Mouse (Mus musculus) liver, embryonic 13.5 days (tissue): Measurements from ENCODE around the gene Ccl9. TPM values are rescaled to one million over a fixed set of nuclear protein-coding genes. Genes with fewer than 3 reads are reported as not detected.
"Not testable (repeated sequence)": the region's sequence is repeated elsewhere in the genome, so short reads cannot be mapped to it uniquely, and the experiment has no call there.

Experiments used
- ATAC-seq: fragments of 200-750 bp; cut with Nextera tagmentation; 2 replicates; pipeline ENCODE4 v1.8.0; 2017; ENCODE audit warnings: low read depth, mild to moderate bottlenecking, moderate number of reproducible peaks, moderate library complexity
- DNase-seq: peaks from one replicate; pipeline ENCODE4 v3.0.0; 2022
- H3K27ac ChIP-seq: fragments of 300-500 bp; sonication (generic); 2 replicates; pipeline ENCODE4 v1.5.1; 2015; ENCODE audit warnings: moderate library complexity, mild to moderate bottlenecking, inconsistent platforms
- H3K27me3 ChIP-seq: fragments of 300-500 bp; sonication (generic); 2 replicates; pipeline ENCODE4 v1.6.1; 2015; ENCODE audit warnings: mild to moderate bottlenecking, inconsistent platforms
- H3K36me3 ChIP-seq: fragments of 300-500 bp; sonication (generic); 2 replicates; pipeline ENCODE4 v1.6.1; 2015; ENCODE audit warnings: mild to moderate bottlenecking, inconsistent platforms
- H3K4me1 ChIP-seq: fragments of 300-500 bp; sonication (generic); replicated peaks from 2 replicates; pipeline ENCODE4 v1.6.1; 2015; ENCODE audit warnings: inconsistent platforms
- H3K4me2 ChIP-seq: fragments of 300-500 bp; sonication (generic); 2 replicates; pipeline ENCODE4 v1.6.1; 2015; ENCODE audit warnings: inconsistent platforms, mild to moderate bottlenecking, moderate library complexity
- H3K4me3 ChIP-seq: fragments of 300-500 bp; sonication (generic); replicated peaks from 2 replicates; pipeline ENCODE4 v1.5.1; 2015; ENCODE audit warnings: mild to moderate bottlenecking, inconsistent platforms
- H3K9ac ChIP-seq: fragments of 300-500 bp; sonication (generic); 2 replicates; pipeline ENCODE4 v1.6.1; 2015; ENCODE audit warnings: mild to moderate bottlenecking, inconsistent platforms
- H3K9me3 ChIP-seq: fragments of 300-500 bp; sonication (generic); replicated peaks from 2 replicates; pipeline ENCODE4 v1.6.1; 2016; ENCODE audit warnings: inconsistent platforms
- WGBS: fragments of 180-500 bp; shearing (Covaris S2); methylation state at CpG from one replicate; pipeline ENCODE4 v1.1.7; 2015; ENCODE audit not compliant: insufficient replicate concordance; 5-methylcytosine and 5-hydroxymethylcytosine counted together
- polyA plus RNA-seq: library from polyadenylated mRNA; unstranded; fragments of >200 nt; fragmentation: Nextera tagmentation; extraction: Ambion mirVana; gene quantifications from 2 replicates; pipeline ENCODE4 v1.2.1, GENCODE M21; 2015

Gene Ccl9
- polyA plus RNA-seq, 1 experiment from 2014 or later = 16.5 TPM

GRCm38 (mm10) chr11:83560405-83560804 lies 18.0 kb downstream of the Ccl9 start:
- WGBS = 20% methylated on average over 6 of the region's 6 CpGs

GRCm38 (mm10) chr11:83557074-83557473 lies 21.4 kb downstream of the Ccl9 start:
- Histone ChIP-seq H3K4me1 (no peaks in the 10 kb centered on the region), H3K27me3 (no peaks in the 10 kb centered on the region), H3K4me3 (no peak overlapping the region), H3K9me3 (no peaks in the 10 kb centered on the region), H3K27ac (no peak overlapping the region), H3K36me3 (no peaks in the 10 kb centered on the region), H3K9ac (no peak overlapping the region), H3K4me2 (no peak overlapping the region)
- 65% methylated on average over 10 of the region's 10 CpGs for WGBS
- no peak for ATAC-seq
- no peak for DNase-seq

More at GRCm38 (mm10) chr11:83560405-83560804, 18.0 kb downstream of the Ccl9 start:
- Histone ChIP-seq H3K4me1 (no peaks in the 10 kb centered on the region), H3K9me3 (no peaks in the 10 kb centered on the region), H3K4me3 (no peak overlapping the region), H3K36me3 (no peaks in the 10 kb centered on the region), H3K27me3 (no peaks in the 10 kb centered on the region), H3K9ac (no peak overlapping the region), H3K4me2 (no peak overlapping the region), H3K27ac (no peak overlapping the region)
- ATAC-seq = no peak
- DNase-seq = no peak

GRCm38 (mm10) chr11:83556085-83556781 lies 22.2 kb downstream of the Ccl9 start:
- 26% methylated on average over 8 of the region's 8 CpGs for WGBS
- no peak overlapping the region for H3K9ac ChIP-seq
- no peak overlapping the region for H3K27ac ChIP-seq
- ATAC-seq = no peak
- H3K36me3 ChIP-seq = no peaks in the 10 kb centered on the region
- no peaks in the 10 kb centered on the region for H3K4me1 ChIP-seq
- H3K9me3 ChIP-seq = no peaks in the 10 kb centered on the region
- H3K4me2 ChIP-seq = no peak overlapping the region
- H3K4me3 ChIP-seq = no peak overlapping the region
- no peaks in the 10 kb centered on the region for H3K27me3 ChIP-seq
- no peak for DNase-seq

- WGBS = 69% methylated on average over 5 of the region's 5 CpGs
Measured at GRCm38 (mm10) chr11:83551668-83552067, 26.8 kb downstream of the Ccl9 start.

GRCm38 (mm10) chr11:83551037-83551436 lies 27.4 kb downstream of the Ccl9 start:
- H3K36me3 ChIP-seq, H3K4me3 ChIP-seq, H3K4me2 ChIP-seq, H3K9me3 ChIP-seq, H3K9ac ChIP-seq, ATAC-seq, H3K27ac ChIP-seq, DNase-seq, H3K4me1 ChIP-seq, H3K27me3 ChIP-seq: not testable (repeated sequence)
- 58% methylated on average over 7 of the region's 7 CpGs for WGBS

More at GRCm38 (mm10) chr11:83551668-83552067, 26.8 kb downstream of the Ccl9 start:
- Histone ChIP-seq H3K9ac (no peak overlapping the region), H3K4me1 (no peaks in the 10 kb centered on the region), H3K27me3 (no peaks in the 10 kb centered on the region), H3K36me3 (no peaks in the 10 kb centered on the region), H3K4me3 (no peak overlapping the region), H3K27ac (no peak overlapping the region), H3K9me3 (no peaks in the 10 kb centered on the region), H3K4me2 (no peak overlapping the region)
- ATAC-seq (no peak), DNase-seq (no peak)

- H3K27ac ChIP-seq = no peak overlapping the region
- no peaks in the 10 kb centered on the region for H3K27me3 ChIP-seq
- H3K4me1 ChIP-seq = no peaks in the 10 kb centered on the region
- no peak overlapping the region for H3K4me2 ChIP-seq
- WGBS = 7% methylated on average over 5 of the region's 5 CpGs
- H3K36me3 ChIP-seq = no peaks in the 10 kb centered on the region
- no peak overlapping the region for H3K9ac ChIP-seq
- no peak for ATAC-seq
- no peaks in the 10 kb centered on the region for H3K9me3 ChIP-seq
- no peak for DNase-seq
- H3K4me3 ChIP-seq = no peak overlapping the region
Measured at GRCm38 (mm10) chr11:83550186-83550632, 28.2 kb downstream of the Ccl9 start.

- no peak overlapping the region for H3K4me2 ChIP-seq
- H3K27me3 ChIP-seq = no peaks in the 10 kb centered on the region
- ATAC-seq = no peak
- no peak for DNase-seq
- no peaks in the 10 kb centered on the region for H3K4me1 ChIP-seq
- WGBS = 40% methylated on average over 3 of the region's 3 CpGs
- H3K27ac ChIP-seq = no peak overlapping the region
- no peaks in the 10 kb centered on the region for H3K9me3 ChIP-seq
- no peak overlapping the region for H3K9ac ChIP-seq
- H3K4me3 ChIP-seq = no peak overlapping the region
- no peaks in the 10 kb centered on the region for H3K36me3 ChIP-seq
Measured at GRCm38 (mm10) chr11:83544214-83544613, 34.2 kb downstream of the Ccl9 start.

GRCm38 (mm10) chr11:83541415-83541814 lies 37.0 kb downstream of the Ccl9 start:
- Histone ChIP-seq H3K27me3 (no peaks in the 10 kb centered on the region), H3K36me3 (no peaks in the 10 kb centered on the region), H3K4me3 (no peak overlapping the region), H3K27ac (no peak overlapping the region), H3K4me2 (no peak overlapping the region), H3K9ac (no peak overlapping the region), H3K9me3 (no peaks in the 10 kb centered on the region), H3K4me1 (peaks cover 4% of the 10 kb centered on the region; the same call in 1 of the 2 replicates)
- no peak for DNase-seq
- WGBS = 63% methylated on average over 3 of the region's 3 CpGs
- ATAC-seq = no peak

GRCm38 (mm10) chr11:83540931-83541330 lies 37.5 kb downstream of the Ccl9 start:
- WGBS = 57% methylated on average over 2 of the region's 2 CpGs
- Histone ChIP-seq H3K27ac (no peak overlapping the region), H3K36me3 (no peaks in the 10 kb centered on the region), H3K4me3 (no peak overlapping the region), H3K4me2 (no peak overlapping the region), H3K9ac (no peak overlapping the region), H3K27me3 (no peaks in the 10 kb centered on the region), H3K4me1 (peaks cover 4% of the 10 kb centered on the region; the same call in 1 of the 2 replicates), H3K9me3 (no peaks in the 10 kb centered on the region)
- ATAC-seq (no peak), DNase-seq (no peak)

- DNase-seq (no peak), ATAC-seq (no peak)
- no peaks in the 10 kb centered on the region for H3K36me3 ChIP-seq
- WGBS = 39% methylated on average over 3 of the region's 3 CpGs
- H3K4me1 ChIP-seq = peaks cover 4% of the 10 kb centered on the region; the same call in 1 of the 2 replicates
- no peak overlapping the region for H3K27ac ChIP-seq
- H3K27me3 ChIP-seq = no peaks in the 10 kb centered on the region
- no peaks in the 10 kb centered on the region for H3K9me3 ChIP-seq
- no peak overlapping the region for H3K4me2 ChIP-seq
- no peak overlapping the region for H3K9ac ChIP-seq
- no peak overlapping the region for H3K4me3 ChIP-seq
Measured at GRCm38 (mm10) chr11:83538705-83539314, 39.6 kb downstream of the Ccl9 start.

- H3K27ac ChIP-seq = no peak overlapping the region
- peaks cover 4% of the 10 kb centered on the region; the same call in 1 of the 2 replicates for H3K4me1 ChIP-seq
- DNase-seq = no peak
- H3K27me3 ChIP-seq = no peaks in the 10 kb centered on the region
- no peak overlapping the region for H3K4me2 ChIP-seq
- WGBS = 49% methylated on average over 3 of the region's 3 CpGs
- ATAC-seq = no peak
- H3K4me3 ChIP-seq = no peak overlapping the region
- no peaks in the 10 kb centered on the region for H3K9me3 ChIP-seq
- H3K9ac ChIP-seq = no peak overlapping the region
- no peaks in the 10 kb centered on the region for H3K36me3 ChIP-seq
Measured at GRCm38 (mm10) chr11:83536831-83537230, 41.6 kb downstream of the Ccl9 start.
